Mouse (Mus musculus) retina, embryonic 14.5 days (tissue): Measurements from ENCODE around the gene Slc15a3.
A peak's percentile ranks its signal among the peaks of the same experiment; 100 is the strongest.

Experiments used
- DNase-seq: peaks from one replicate; pipeline ENCODE4 v3.0.0-alpha.2; 2015; ENCODE audit warnings: low spot score

Gene Slc15a3

DNA sequence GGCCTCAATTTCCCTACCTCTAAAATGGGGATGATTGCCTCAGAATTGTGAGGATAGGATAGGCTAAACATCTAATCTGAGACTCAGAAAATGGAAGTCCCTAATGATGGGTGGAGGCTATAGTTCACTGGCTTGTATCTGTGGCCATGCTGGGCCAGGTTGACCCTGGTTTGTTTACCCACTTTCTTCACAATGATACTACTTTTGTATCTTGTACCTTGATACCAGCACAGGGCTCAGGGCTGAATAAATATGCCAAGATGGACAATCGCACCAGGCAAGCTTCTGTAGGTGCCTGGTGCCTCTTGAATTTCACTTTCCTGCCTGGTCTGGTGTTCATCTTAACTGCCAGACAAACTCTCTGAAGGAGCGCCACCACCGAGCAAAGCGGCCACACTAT is 17.0 kb upstream of the Slc15a3 start:
- DNase-seq = no peak

DNA sequence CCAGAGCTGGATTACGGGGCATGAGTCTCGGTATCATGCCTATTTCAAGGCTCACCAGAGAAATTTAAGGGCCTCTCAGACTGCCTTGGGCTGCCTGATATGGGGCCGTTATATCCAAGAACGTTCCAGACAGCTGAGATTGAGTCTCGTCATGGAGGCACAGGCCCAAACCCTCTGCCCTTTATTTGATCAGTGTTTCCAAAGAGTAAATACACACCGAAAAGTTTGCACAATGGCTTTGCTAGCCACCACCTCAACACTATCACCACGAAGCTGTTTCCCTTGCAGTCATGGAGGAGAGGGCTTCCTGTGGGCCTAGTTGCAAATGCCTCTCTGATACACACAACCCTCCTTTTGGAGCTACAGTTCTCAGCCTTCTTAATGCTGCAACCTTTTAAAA is 15.5 kb upstream of the Slc15a3 start:
- no peak for DNase-seq

- DNase-seq = no peak
These were observed 11.2 kb upstream of the Slc15a3 start for GRCm38 (mm10) chr19:10828321-10828720.

GRCm38 (mm10) chr19:10829436-10830175 is 9.9 kb upstream of the Slc15a3 start, which contains the start of gene Cd6:
Gene Cd6 (minus strand): TSS chr19:10830058.
- DNase-seq = no peak

- peak; percentile 79 for DNase-seq
These were observed 8.1 kb upstream of the Slc15a3 start for GRCm38 (mm10) chr19:10831424-10831823.

DNA sequence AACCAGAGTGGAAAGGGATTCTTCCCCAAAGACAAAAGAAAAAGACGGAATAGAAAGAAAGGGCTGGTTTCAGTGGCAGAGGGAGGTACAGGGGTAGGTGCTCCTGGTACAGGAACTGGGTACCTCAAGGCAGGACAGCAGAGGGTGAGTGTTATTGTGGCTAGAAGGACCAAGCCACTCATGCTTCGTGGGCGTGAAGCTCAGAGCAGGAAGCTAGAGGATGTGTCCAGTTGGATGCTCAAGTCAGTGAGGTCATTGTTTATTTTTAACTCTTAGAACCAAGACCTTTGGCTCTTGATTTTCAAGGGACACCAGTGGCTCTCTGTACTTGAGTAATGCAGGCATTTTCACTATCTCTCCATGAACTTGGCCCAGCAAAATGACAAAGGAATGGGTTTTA is 7.5 kb upstream of the Slc15a3 start:
- DNase-seq = no peak

DNA sequence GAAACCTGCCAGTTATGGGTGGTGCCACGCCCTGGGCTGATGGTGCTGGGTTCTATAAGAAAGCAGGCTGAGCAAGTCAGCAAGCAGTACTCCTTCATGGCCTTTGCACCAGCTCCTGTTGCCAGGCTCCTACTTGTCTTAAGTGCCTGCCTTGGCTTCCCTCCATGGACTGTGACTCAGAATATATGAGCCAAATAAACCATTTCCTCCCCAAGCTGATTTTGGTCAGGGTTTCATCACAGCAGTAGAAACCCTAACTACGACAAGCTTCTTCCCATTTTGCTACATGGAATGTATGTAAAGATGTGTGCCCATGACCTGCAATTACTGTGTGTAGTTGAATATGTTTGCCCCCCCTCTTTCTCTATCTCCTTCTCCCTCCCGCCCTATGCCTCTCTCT is 5.9 kb upstream of the Slc15a3 start:
- DNase-seq = no peak

GRCm38 (mm10) chr19:10835671-10836070 is 3.9 kb upstream of the Slc15a3 start:
- DNase-seq = no peak

- DNase-seq = peak; percentile 62
These were observed 2.4 kb downstream of the Slc15a3 start for GRCm38 (mm10) chr19:10841721-10842626.

GRCm38 (mm10) chr19:10842914-10843313 is 3.4 kb downstream of the Slc15a3 start:
- DNase-seq = no peak

GRCm38 (mm10) chr19:10844206-10844605 is 4.7 kb downstream of the Slc15a3 start:
- no peak for DNase-seq

DNA sequence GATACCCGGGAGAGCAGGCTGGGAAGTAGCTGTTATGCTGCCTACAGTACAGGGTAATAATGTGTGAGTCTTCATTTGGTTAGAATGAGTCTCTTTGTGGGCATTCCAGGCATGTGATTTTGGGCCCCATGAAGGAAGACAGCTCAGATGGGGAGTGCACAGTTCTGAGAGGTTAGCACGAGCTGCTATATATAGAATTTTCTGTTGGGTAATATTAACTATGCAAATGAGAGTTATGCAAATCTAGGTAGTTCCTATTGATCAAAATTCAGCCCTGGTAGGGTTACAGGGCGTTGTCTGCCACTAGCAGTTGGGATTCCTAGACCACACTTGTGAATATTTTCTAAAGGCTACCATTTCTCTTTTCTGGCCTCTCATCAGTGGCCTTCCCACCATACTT is 5.9 kb downstream of the Slc15a3 start:
- DNase-seq = no peak

DNA sequence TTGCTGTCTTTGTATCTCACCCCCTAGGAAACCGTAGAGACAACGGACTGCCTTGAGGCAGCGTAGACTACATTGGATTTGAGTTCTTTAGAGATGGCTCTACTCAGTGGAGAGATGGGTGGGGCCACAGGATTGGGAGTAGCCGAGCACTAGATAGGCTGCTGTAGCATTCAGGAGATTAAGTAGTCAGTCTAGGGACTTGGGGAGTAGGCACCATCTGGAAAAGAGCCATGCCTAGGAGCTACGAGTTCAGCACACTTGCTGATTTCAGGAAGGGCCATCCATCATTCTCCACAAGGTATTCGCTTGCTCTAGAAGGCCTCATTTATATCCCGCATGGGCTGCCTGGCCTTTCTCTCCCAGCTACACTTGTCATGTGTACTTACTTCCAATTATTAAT is 6.6 kb downstream of the Slc15a3 start:
- DNase-seq = no peak

DNA sequence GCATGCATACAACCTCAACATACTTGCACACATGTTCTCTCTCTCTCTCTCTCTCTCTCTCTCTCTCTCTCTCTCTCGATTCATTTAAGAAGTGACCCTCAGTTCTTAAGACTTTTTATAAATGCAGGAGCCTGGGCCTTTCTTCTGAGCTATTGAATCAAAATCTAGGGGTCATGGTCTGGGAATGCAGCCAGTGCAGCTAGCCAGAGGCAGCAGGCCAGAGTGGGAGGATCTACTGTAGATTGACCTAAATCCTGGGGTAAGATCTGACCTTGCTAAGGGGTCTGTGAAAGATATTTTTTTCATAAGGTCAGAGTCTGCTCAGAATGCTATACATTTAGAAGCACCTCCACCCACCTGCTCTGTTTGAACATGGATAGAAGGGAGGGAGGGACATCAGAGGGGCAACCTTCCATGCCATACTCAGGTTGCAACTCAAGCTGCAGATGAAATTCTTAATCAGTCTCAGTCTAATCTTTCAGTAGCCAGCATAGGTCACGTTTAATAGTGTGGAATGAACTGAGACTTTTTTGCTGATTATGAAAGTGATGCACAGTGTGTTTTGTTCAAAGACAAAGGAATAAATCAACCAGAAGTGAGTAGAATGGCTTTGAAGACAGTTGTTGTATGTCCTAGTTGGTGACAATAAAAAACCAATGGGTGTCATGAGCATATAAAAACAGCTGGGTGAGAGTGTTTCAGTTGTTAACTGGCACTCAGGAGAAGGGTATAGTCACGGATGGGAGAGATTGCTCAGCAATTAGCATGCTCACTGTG is 8.0 kb downstream of the Slc15a3 start:
- DNase-seq = peak; percentile 50

DNA sequence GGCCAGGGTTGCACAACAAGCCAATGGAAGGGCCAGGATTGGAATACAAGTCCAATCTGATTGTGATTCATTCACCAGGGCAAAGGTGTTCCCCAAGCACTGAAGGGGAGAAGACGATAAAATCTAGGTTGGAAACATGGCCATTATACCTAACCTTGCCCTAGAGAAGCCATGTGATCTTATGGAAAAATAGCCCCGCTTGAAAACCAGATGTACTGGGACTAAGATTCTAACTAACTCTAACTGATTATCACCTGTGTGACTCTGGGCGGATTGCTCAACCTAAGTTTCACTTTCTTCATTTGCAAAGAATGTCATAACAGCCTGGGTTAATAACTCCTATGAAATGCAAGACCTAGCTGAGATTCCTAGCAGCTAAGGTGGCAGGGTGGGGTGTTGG is 15.9 kb downstream of the Slc15a3 start:
- DNase-seq = no peak

- no peak for DNase-seq
These were observed 17.0 kb downstream of the Slc15a3 start for GRCm38 (mm10) chr19:10856520-10856919.

DNA sequence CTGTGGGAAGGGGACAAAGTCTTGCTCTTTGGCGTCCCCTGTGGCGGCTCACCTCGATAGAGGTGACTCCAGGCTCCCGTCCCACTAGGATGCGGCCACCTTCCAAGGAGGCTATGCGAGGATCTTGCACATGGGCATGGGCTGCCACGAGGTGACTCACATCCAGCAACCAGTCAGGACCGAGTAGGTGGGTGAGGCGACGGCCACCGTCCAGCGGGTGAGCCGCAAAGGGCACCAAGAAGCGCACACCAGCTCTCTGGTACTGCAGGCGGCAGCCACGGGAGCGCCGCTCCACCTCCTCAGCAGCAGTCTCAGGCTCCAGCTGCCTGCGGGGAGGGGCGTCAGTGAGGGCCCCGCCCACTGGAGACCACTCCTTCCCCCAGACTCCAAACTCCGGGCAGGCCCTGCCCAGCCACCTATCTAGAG is 20.6 kb downstream of the Slc15a3 start:
- DNase-seq = no peak

GRCm38 (mm10) chr19:10866351-10866750 is 26.8 kb downstream of the Slc15a3 start:
- DNase-seq = no peak

GRCm38 (mm10) chr19:10867946-10868622 is 28.6 kb downstream of the Slc15a3 start:
- no peak for DNase-seq

DNA sequence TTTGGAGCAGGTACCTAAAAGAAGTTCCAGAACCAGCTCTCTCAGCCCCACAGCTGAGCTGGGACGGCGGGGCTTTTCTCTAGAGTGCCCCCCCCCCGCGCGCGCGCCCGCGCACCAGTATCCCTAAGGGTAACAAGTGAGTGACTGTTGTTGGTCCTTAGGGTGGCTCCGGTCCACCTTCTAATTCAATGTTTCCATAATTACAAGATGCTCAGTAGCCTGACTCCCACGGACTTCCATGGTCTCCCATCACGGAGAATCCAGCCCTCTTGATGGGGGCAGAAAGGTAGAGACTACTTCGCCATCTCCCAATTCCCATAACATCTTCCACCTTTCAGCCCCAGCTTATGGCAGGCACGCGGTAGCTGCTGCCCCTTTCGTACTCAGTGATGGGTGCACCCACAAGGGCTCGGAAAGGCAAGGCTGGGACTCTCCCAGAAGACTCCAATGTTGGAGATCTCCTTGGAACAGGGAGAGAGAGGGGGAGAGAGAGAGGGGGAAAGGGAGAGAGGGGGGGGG is 29.2 kb downstream of the Slc15a3 start:
- peak; percentile 33 for DNase-seq

DNA sequence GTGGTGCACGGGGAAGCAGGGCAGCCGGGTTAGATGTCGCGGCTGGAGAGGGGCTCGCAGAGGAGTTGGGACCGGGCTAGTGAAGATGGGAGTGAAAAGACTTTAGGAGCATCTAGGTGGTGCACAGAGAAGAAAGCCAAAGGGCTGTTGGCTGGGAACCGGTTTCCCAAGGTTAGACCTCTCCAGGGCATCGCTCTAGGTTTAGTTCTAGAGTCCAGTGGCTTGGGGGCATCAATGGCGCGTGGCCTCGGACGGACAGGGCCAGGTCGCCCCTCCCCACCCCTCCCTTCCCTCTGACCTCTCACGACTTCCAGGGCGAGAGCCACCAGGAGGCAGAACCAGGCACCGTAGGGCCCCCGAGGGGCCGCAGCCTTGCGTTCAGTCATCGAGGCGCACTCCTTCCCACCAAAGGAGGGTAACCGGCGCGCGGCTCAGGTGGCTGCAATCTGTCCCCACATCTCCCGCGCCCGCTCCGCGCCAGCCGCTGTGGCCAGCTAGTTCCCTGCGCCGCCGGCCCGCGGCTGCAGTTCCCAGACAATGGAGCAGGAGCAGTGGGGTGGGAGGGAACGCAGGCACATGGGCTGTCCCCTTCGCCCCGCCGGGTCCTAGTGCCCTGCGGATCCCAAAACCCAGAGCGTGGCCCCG is 29.8 kb downstream of the Slc15a3 start:
- DNase-seq = peak; percentile 89
